Mouse (Mus musculus) ES-Bruce4 (cell line): ENCODE data around the gene B230307C23Rik.

Experiments
- CTCF ChIP-seq: IDR thresholded peaks from one replicate; pipeline ENCODE4 v1.8.1; 2011; ENCODE audit warnings: low read depth, low read length
- EP300 ChIP-seq: IDR thresholded peaks from 2 replicates; pipeline ENCODE4 v1.6.1; 2011; ENCODE audit warnings: low read depth, low read length; ENCODE audit not compliant: insufficient read depth

- TF ChIP-seq CTCF (no peak), EP300 (no peak)
Observed at GRCm38 (mm10) chr16:97956011-97956410, 41.1 kb upstream of the B230307C23Rik start.
